Mouse (Mus musculus): ENCODE results near the gene Fam135a. TPM values are rescaled to one million over a fixed set of nuclear protein-coding genes. Genes with fewer than 3 reads are reported as not detected.
A peak's percentile ranks its signal among the peaks of the same experiment; 100 is the strongest.
"Not testable (repeated sequence)": the region's sequence is repeated elsewhere in the genome, so short reads cannot be mapped to it uniquely, and the experiment has no call there.

Gene Fam135a
- total RNA-seq, 2 experiments from 2014 or later, result 22.2 to 31.3 TPM

DNA sequence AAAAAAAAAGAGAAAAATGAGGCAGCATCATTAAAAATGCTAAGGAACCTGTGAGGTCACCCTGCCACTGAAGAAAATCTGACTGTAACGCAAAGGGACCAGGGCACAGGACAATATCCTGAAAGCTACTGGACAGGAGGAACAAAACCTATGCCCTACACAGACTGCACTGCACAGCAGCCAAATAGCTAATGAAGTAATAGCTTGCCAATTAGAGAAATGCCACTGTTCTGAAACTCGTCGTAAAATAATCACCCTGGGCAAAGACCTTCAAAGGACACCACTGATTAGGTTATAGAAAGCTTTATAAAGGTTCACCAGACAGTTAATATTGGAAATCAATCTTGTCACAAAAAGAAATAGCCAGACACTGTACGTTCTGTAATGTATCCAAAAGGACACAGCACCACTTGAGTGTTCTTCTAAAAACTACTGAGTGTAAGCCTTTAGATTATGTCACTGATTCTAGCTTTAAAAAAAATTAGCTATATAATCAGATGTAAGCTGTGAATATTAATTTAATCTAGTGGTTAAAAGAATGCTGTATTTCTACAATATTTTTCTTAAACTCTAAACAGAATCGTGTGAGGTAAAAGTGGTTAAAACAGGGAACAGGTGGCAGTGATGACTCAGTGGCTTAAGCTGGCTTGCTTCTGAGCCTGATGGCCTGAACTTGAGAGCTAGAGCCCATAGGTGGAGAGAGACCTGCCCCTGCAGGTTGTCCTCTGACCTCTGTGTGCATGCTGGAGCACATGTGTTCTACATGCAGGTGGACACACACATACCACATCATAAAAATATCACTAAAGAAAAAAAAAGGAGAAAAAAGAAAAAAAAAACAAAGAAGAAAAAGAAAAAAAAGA lies 26.5 kb downstream of the Fam135a start:
- DNase-seq (ENCODE audit: extremely low spot score in 1 of 2, low spot score in 1 of 2), result no peak

DNA sequence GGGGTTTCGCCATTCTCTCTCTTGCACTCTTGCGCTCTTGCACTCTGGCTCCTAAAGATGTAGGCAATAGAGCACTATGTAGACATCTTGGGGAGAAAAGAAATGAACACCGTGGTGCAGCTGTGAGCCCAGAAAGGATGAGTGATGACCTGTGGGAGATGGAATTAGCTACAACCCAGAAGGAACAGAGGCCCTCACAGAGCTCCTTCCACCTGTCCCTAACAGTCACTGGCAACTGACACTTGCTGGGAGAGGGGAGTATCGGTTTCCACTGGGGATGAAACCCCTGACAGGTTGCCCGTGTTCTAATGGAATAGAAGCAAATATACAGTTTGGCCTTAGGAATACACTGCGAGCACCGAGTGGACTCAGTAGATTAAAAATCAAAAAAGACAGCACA lies 31.3 kb downstream of the Fam135a start:
- no peak for DNase-seq (ENCODE audit: extremely low spot score in 1 of 2, low spot score in 1 of 2)

DNA sequence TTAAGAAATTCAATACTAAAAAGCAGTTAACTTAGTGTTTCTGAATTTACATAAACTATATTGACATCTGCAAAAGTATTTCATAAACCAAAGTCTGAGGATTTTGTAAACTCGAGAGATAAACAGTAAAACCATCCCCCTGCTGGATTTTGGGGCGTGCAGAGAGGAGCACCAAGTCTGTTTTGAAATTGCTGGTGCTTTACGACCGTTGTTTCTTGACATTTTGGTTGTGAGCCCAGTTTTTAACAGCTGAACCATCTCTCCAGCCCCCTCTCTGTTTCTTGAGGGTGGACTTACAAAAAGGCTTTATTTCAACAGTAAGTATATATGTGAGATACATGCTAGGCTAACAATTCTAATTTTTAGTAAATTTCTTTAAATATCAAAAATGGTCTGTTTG lies 33.4 kb downstream of the Fam135a start:
- DNase-seq (ENCODE audit: extremely low spot score in 1 of 2, low spot score in 1 of 2), result no peak

DNA sequence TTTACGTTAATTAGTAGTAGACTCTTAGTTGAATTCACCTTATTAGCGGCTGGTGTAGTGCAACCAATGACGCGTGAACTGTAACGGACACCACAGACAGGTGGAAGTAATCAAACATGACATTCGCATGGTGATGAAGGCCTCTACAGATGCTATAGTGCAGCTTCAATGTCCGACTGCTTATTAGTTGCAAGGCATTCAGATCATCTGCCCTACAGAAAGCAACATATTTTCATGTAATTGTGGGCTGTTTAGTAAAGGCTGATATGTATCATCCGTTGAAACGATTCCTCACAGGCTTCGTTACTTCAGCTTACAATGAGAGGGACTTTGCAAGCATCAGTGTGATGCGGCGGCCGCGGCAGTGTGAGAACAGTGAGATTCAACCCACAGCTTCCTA lies 44.4 kb downstream of the Fam135a start:
- DNase-seq (ENCODE audit: extremely low spot score in 1 of 2, low spot score in 1 of 2), result no peak

DNA sequence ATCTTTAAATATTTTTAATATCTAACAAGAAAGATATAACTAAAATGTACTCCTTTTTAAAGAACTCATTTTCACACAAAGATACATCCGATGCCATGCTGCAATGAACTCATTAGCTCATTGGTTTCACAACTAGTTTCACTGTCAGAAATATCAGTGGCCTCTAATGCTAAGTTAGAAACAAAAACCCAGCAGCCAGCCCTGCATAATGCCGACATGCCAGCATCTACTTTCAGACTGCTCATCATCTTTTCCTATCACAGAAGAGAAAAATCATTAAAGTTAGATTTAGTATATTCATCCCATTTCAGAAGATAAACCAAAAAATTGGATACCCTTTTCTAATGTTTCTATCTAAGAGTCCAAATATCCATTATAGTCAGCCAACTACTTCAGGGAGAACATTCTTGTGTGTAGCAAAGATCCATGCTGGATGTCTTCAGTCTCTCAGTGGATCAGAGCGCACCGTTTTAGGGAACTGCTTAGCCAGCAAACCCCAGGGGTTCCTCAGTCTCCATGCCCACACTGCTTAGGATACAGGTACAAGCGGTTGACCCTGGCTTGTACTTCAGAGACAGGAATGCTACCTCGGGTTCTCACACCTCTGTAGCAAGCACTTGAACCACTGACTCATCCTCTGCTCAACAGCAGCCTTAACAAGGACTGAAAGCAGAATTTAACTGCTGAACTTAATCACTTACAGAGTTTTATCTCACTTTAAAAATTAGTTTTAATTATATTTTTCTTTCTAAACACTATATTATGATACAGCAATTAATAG lies 53.2 kb downstream of the Fam135a start:
- no peak for DNase-seq (ENCODE audit: extremely low spot score in 1 of 2, low spot score in 1 of 2)

DNA sequence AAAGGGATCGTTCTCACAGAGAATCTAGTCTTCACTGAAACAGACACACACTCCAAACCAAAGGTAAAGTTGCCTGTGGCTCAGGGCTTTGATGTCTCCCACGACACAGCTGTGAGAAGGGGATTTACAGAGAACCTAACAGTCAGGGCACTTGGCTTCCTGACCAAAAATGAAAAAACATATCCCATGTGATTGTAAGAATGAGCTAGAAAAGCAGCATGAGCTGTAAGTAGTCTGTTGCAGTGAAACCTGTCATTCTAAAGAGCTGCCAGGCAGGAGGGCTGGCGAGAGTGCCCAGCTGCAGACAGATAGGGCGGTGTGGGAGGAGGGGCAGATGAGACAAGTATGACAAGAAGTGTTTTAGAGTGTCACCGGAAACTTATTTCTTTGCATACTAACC lies 54.5 kb downstream of the Fam135a start:
- no peak for DNase-seq (ENCODE audit: extremely low spot score in 1 of 2, low spot score in 1 of 2)

DNA sequence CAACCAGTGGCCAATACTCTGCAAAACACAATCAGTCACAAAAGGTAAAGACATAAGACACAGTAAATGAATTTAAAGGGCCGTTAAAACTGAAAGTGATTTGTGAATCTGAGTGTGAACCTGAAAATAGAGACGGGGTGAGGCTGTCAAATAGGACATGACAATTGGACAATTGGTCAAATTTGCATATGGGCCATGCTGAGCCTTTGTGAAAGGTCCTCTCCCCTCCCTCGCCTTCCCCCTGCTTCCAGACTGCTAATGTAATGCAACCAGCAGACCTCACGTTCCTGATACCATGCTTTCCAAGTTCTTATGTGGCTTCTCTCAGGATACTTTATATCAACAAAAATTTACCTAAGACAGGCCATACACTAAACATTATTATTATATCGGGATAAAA lies 57.1 kb downstream of the Fam135a start:
- no peak for DNase-seq (ENCODE audit: extremely low spot score in 1 of 2, low spot score in 1 of 2)

DNA sequence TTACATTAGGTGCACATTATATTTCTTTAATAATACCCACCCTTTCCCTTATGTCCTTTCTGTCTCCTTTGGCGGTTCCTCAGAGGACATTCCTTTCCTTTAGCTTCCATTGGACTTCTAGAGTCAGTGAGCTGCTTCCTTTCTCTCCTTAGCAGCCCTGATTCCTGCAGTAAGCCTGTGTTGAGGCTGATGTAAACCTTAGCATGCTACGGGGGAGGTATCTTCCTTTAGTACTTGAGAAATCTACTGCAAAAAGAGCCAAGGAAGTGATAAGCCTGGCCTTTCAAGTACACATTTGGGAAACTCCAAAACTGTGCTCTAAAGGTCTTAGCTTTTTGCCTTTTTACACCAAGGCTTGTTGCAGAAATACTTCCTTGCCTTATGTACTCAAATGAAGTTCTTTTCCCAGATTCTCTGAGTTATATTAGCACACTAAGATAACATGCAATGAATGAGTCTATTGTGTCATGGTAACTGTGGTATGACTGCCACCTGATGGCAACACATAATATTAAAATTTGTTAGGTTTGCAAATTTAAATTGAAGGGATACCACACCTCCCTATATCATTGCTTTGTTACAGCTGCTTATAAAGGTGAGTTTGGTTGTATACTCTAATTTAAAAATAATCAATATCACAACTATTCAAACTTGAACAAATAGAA lies 66.2 kb downstream of the Fam135a start:
- no peak for DNase-seq (ENCODE audit: extremely low spot score in 1 of 2, low spot score in 1 of 2)

DNA sequence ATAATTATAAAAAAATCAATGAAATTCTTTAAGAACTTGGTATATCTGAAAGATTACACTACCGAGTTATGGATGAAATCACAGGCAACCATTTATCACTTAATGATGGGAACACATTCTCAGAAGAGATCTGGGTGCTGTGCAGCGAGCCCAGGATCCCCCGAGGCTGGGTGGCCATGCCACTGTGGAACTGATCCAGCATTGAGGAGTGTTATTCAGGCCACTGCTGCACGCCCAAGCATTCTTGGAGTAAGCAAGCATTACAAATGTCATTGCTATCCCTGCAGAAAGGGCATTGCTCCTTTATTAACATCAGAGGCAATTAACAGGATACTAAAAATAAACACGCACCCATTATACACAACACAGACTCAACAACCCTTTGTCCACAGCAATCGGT lies 89.3 kb downstream of the Fam135a start:
- DNase-seq (ENCODE audit: extremely low spot score in 1 of 2, low spot score in 1 of 2), result no peak

DNA sequence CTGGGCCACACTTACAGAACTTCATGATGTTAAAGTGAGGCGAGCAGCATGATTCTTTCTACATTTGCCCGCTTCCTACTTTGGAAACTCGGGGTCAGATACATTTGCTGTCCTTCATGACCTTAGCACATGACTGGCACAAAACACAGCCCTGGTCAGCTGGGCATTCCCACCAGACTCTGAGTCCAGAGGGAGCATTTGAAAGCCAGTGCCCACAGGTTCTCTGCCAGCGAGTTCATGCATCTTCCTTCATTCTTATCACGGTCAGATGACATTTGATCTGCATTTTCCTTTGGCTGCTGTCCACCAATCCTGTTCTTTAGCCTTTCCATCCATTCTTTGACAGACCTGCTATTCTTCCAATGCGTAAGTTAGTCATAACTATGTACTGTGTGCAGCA lies 90.1 kb downstream of the Fam135a start:
- no peak for DNase-seq (ENCODE audit: extremely low spot score in 1 of 2, low spot score in 1 of 2)

DNA sequence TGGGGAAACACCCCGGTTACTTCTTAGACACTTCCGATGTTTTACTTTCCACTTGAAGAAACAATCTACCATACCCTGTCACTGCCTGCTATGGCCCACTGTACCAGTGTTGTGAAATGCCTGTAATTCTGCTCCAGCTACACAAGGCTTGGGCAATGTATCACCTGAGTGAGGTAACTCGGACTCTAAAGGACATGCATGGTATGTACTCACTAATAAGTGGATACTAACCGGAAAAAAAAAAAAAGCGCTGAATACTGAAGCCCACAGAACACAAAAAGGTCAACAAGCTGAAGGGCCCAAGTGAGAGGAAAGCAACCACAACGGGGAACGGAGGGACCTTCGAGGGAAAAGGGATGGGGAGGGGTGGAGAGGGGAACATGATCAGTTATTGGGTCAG lies 92.5 kb downstream of the Fam135a start:
- no peak for DNase-seq (ENCODE audit: extremely low spot score in 1 of 2, low spot score in 1 of 2)

DNA sequence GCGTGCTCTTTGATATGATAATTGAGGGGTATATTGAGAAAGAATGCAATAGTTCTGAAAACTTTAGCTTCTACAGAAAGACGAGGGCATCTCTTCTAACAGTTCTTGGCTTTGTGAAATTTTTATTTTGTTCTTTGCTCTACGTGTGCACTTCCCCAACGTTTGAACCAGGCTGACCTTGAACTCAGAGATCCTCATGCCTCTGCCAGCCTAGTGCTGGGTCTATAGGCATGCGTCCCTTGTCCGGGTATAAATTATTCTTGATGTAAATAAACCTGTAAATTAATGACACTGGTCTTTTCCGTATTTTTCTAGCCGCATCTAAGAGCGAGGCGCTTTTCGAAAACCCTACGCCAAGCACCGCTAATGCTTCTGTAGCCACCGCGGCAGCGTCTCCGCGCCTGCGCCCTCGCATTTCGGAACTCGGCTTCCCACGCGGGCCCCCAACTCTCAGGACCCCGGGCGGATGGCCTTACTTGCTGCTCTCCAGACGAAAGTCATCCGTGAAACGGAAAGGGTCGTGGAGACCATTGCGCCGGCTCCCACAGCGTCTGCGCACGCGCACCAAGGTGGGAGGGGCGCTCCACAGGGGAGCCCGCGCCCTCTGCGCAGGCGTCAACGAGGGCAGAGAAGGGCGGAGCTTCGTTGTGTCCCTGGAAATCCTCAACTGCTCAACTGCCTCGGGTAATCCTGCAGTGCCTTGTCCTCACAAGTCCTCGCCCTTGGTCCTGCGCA lies 94.9 kb downstream of the Fam135a start, which contains the start of gene Sdhaf4:
TSS of gene Sdhaf4 (minus strand) at position 587 of the 735 bp plus-strand sequence.
- DNase-seq (ENCODE audit: extremely low spot score in 1 of 2, low spot score in 1 of 2), result peak; percentile 89 to 96

DNA sequence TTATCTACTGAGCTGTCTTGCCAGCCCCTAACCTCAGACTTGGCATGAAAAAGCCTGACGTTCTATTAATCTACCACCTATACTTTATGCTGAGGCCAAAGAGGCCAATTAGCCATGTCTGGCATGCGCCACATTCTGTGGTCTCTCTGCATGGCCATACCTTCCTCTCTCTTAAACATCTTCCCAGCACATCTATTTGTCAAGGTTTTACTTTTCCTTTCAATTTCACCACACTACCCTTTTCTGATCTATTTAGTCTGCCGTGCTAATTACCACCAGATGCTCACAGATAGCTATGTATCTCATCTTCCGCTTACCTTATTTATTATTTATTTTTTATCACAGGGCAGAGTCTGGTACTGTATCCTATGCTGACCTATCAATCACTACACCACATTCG lies 100.8 kb downstream of the Fam135a start:
- DNase-seq (ENCODE audit: extremely low spot score in 1 of 2, low spot score in 1 of 2), result no peak

DNA sequence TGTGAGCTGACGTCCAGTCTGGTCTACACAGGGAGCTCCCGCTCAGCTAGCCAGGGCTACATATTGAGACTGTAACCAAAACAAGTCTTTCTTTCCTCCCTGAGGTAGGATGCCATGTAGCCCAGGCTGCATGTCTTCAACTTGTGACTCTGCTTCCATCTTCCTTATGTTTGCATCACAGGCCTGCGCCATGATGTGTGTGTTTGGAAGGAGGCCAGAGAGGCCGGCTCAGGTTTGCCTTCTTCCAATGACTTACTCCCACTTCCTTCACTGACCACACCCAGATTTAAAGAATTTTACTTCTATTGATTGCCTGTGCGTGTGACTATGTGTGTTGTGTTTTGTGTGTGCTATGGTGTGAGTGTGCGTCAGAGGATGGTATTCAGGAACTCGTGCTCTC lies 101.3 kb downstream of the Fam135a start:
- DNase-seq (ENCODE audit: extremely low spot score in 1 of 2, low spot score in 1 of 2), result no peak

DNA sequence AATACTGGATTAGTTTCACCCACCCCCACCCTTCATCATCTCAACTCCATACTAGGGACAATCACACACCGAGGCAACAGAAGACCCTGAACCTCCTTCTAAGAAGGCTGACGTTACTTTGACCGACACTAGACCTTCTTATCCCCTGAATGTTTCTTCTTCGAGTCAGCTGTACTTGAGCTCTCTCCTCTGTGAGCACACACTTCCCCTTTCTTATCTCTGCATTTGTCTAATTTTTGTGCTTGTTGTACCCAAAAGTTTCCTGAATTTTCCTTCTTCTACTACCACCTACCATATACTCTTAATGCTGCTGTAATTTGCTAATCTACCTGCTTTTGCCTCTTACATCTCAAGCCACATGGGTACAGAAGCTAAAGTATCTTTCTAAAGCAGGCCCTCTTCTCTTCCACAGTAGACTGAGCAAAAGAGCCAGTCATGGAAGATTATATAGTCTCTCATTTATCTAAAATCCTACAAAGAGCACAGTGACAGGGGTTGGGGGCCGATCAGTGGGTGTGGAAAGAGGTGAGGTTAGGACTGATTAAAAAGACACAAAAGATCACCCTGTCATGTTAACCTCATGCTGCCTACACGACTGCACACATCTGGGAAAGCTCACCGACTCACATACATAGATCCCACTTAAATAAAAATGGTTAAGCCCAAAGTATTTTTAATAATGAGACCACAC lies 101.9 kb downstream of the Fam135a start:
- no peak for DNase-seq (ENCODE audit: extremely low spot score in 1 of 2, low spot score in 1 of 2)

DNA sequence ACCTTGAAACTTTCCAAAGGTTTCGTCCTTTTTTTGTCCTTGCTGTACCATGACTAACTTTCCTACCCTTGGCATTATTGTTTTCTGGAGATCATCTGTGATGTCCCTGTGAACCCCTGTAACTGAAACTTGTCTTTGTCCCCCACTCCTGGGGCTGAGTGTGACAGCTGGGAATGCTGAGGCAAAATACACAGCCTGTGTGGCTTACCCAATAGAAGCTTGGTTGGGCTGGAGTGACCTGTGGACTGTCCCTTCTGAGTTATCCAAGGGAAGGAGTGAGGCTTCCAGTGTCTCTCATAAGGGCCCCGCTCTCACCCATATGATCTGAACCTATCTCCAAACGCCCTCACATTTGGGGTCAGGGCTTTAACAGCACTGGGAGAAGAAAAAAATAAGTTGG lies 102.6 kb downstream of the Fam135a start:
- no peak for DNase-seq (ENCODE audit: extremely low spot score in 1 of 2, low spot score in 1 of 2)

DNA sequence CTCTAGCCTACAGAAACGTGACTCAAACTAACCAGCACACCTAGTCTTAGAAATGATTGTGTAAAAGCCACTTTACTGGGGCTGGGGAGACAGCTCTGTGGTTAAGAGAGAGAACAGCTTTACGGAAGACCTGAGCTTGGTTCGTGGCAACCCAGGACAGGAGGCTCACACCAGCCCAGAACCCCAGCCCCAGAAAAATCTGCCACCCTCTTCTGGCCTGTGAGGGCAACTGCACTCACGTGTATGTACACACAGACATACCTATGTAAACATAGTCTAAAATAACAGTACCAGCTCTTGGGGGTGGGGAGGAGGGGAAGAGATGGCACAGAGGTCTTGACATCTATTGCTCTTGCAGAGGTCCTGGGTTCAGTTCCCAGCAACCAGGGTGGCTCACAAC lies 104.7 kb downstream of the Fam135a start:
- DNase-seq (ENCODE audit: extremely low spot score in 1 of 2, low spot score in 1 of 2), result no peak

DNA sequence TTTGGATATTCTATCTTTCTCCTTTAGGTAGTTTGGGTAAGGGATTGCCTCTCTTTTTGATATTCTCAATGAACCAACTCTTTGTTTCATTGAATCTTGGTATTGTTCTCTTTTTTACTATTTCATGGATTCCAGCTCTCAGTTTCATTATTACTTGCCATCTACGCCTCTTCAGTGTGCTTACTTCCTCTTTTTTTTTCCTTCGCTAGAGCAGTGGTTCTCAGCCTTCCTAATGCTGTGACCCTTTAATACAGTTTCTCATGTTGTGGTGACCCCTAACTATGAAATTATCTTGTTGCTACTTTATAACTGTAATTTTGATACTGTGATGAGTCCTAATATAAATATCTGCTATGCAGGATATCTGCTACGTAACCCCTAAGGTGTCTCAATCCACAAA lies 117.0 kb downstream of the Fam135a start:
- no peak for DNase-seq (ENCODE audit: extremely low spot score in 1 of 2, low spot score in 1 of 2)

DNA sequence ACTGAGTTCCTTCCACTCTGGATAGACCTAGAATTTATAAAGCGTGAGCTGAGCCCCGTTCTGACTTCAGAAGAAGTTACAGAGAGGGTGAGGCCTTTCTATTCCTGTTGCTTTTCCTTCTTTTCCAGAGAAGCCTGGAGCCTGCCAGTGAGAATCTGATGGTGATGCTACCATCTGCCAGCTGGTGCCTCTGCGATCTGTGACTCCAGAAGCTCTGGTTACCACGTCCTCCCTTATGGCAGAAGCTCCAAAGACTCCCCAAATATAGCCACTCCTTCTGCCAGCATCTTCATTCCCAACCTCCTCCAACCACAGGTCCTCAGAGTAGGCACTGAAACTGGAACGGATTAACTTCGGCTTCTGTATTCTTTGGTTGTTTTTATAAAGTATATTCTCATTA lies 121.9 kb downstream of the Fam135a start:
- no peak for DNase-seq (ENCODE audit: extremely low spot score in 1 of 2, low spot score in 1 of 2)

DNA sequence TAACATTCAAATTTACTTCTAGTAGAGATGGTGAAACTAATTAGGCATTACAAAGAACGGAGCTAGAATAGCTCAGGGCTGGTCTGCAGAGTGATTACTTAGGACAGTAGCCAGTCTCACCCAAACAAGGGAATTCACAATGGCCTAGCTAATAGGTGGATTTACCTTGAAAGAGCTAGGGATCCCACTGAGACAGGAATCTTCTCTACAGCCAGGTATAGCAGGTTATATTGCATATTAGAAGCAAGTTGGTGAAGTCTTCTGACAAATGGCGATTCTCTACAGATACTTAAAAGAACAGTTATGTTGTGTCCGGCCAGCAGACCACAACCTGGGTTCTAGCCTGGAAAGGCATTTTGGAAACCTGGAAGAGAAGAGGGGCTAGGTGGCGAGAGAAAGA lies 129.0 kb downstream of the Fam135a start:
- not testable (repeated sequence) for DNase-seq (ENCODE audit: extremely low spot score in 1 of 2, low spot score in 1 of 2)

Measured in layer of hippocampus, postnatal 25 days (tissue).